Mouse (Mus musculus) midbrain, embryonic 12.5 days (tissue): Measurements from ENCODE around the gene Susd1. TPM values are rescaled to one million over a fixed set of nuclear protein-coding genes. Genes with fewer than 3 reads are reported as not detected.

ENCODE experiments used
- ATAC-seq: fragments of 200-750 bp; cut with Nextera tagmentation; 2 replicates; pipeline ENCODE4 v1.8.0; 2017; ENCODE audit warnings: low read depth, moderate TSS enrichment, moderate library complexity; ENCODE audit not compliant: low FRiP score
- H3K27ac ChIP-seq: fragments of 300-500 bp; sonication (generic); replicated peaks from 2 replicates; pipeline ENCODE4 v1.5.1; 2016; ENCODE audit warnings: mild to moderate bottlenecking
- H3K27me3 ChIP-seq: fragments of 300-500 bp; sonication (generic); 2 replicates; pipeline ENCODE4 v1.6.1; 2016; ENCODE audit warnings: mild to moderate bottlenecking
- H3K36me3 ChIP-seq: fragments of 300-500 bp; sonication (generic); 2 replicates; pipeline ENCODE4 v1.6.1; 2016
- H3K4me1 ChIP-seq: fragments of 300-500 bp; sonication (generic); 2 replicates; pipeline ENCODE4 v1.6.1; 2016
- H3K4me2 ChIP-seq: fragments of 300-500 bp; sonication (generic); replicated peaks from 2 replicates; pipeline ENCODE4 v1.6.1; 2016; ENCODE audit warnings: mild to moderate bottlenecking, moderate library complexity
- H3K4me3 ChIP-seq: fragments of 300-500 bp; sonication (generic); 2 replicates; pipeline ENCODE4 v1.5.1; 2016; ENCODE audit warnings: mild to moderate bottlenecking
- H3K9ac ChIP-seq: fragments of 300-500 bp; sonication (generic); replicated peaks from 2 replicates; pipeline ENCODE4 v1.6.1; 2016; ENCODE audit warnings: mild to moderate bottlenecking, moderate library complexity
- H3K9me3 ChIP-seq: fragments of 300-500 bp; sonication (generic); 2 replicates; pipeline ENCODE4 v1.6.1; 2016; ENCODE audit warnings: mild to moderate bottlenecking
- WGBS: fragments of 180-500 bp; shearing (Covaris S2); methylation state at CpG from one replicate; pipeline ENCODE4 v1.1.7; 2016; 5-methylcytosine and 5-hydroxymethylcytosine counted together
- polyA plus RNA-seq: library from polyadenylated mRNA; unstranded; fragments of >200 nt; fragmentation: Nextera tagmentation; extraction: Ambion mirVana; gene quantifications from 2 replicates; pipeline ENCODE4 v1.2.1, GENCODE M21; 2016

The Susd1 gene
- polyA plus RNA-seq, 1 experiment from 2014 or later, result 1.5 TPM

DNA sequence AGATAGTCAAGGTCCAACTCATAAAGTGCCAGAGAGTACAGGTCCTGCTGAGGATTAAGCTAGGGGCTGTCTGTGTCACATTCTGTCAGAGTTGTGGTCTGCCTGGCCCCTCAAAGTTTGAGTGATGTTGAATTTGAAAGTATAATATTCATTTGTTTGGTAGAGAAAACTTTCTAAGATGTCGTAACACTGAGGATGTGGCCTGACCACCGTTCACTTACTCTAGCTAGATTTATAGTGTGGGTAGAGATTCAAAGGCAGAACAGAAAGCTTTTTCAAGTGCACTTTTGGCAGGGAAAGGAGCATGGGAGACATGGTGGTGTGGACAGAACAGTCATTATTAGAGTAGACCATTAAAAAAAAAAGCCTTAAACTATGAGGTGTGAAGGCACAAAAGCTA, 42.9 kb downstream of the Susd1 start:
- Histone ChIP-seq H3K36me3 (no peaks in the 10 kb centered on the region), H3K27me3 (no peaks in the 10 kb centered on the region), H3K4me3 (no peak overlapping the region), H3K4me2 (no peak overlapping the region), H3K9me3 (no peaks in the 10 kb centered on the region), H3K9ac (no peak overlapping the region), H3K4me1 (no peaks in the 10 kb centered on the region), H3K27ac (no peak overlapping the region)
- no peak for ATAC-seq
- WGBS, result 96% methylated on average over 2 of the region's 2 CpGs

DNA sequence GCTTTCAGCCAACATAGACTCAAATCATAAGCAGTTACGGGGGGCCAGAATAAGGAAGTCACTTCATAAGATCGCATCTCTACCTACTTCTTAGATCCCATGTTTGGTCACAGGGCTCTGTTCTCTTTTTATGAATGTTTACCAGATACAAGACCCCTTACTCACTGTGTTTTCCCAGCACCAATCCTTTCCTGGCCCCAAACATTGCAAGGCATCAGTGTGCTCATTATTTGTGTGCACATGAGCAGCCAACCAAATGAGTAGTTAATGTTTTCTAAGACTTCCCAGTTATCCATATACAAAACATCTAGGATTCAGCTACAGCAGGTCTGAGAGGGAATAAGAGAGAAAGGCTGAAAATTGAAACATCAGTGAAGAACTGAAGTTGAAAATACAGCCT, 44.3 kb downstream of the Susd1 start:
- WGBS, result 97% methylated on average over 2 of the region's 2 CpGs
- Histone ChIP-seq H3K4me2 (no peak overlapping the region), H3K4me1 (peaks cover 1% of the 10 kb centered on the region; the same call in 1 of the 2 replicates), H3K9me3 (no peaks in the 10 kb centered on the region), H3K27ac (no peak overlapping the region), H3K27me3 (no peaks in the 10 kb centered on the region), H3K9ac (no peak overlapping the region), H3K36me3 (no peaks in the 10 kb centered on the region), H3K4me3 (no peak overlapping the region)
- ATAC-seq, result no peak

DNA sequence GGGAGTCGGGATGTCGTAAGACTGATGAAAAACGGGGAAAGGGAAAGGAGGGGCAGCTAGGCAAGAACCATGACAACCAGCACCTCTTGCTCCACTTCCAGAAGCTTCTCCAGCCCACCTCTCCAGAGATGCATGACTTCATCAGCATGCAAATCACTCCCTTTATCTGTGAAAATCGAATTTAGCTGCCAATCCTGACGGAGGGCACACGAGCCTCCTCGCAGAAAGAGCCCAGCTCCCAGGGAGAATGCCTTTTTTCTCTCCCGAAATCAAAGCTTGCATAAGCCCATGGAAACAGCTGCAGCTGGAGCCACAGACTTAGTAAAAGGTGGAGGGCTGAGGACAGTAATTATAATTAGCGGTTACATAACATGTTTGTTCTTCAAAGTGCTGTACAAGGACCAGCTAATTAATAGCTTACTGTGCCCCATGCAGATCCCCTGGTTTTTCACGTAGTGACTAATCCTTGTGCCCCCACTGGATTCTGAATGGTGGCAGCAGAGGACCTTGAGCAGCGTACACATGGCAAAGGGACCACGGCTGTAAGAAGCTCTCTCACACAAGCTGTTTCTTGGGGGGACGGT, 49.9 kb downstream of the Susd1 start:
- no peak overlapping the region for H3K4me3 ChIP-seq
- WGBS, result 22% methylated on average over 13 of the region's 13 CpGs

GRCm38 (mm10) chr4:59387387-59388210, 50.8 kb downstream of the Susd1 start:
- ATAC-seq, result no peak
- Histone ChIP-seq H3K4me2 (no peak overlapping the region), H3K27me3 (0 out of 2 replicates have a peak, but pooled peaks cover 4% of the 10 kb centered on the region), H3K4me3 (no peak overlapping the region), H3K9ac (no peak overlapping the region), H3K36me3 (no peaks in the 10 kb centered on the region), H3K4me1 (peaks cover 15% of the 10 kb centered on the region), H3K9me3 (no peaks in the 10 kb centered on the region), H3K27ac (no peak overlapping the region)
- 70% methylated on average over 13 of the region's 13 CpGs for WGBS

More for the DNA sequence above, 49.9 kb downstream of the Susd1 start:
- Histone ChIP-seq H3K9ac (no peak overlapping the region), H3K27me3 (0 out of 2 replicates have a peak, but pooled peaks cover 4% of the 10 kb centered on the region), H3K27ac (peak overlapping the region; percentile 47; the same call in 1 of the 2 replicates), H3K9me3 (no peaks in the 10 kb centered on the region), H3K4me2 (peak overlapping the region; percentile 23), H3K4me1 (peaks cover 15% of the 10 kb centered on the region), H3K36me3 (no peaks in the 10 kb centered on the region)
- ATAC-seq, result peak; percentile 84

- Histone ChIP-seq H3K4me1 (peaks cover 15% of the 10 kb centered on the region), H3K27me3 (0 out of 2 replicates have a peak, but pooled peaks cover 4% of the 10 kb centered on the region), H3K4me3 (no peak overlapping the region), H3K27ac (no peak overlapping the region), H3K9me3 (no peaks in the 10 kb centered on the region), H3K36me3 (no peaks in the 10 kb centered on the region), H3K4me2 (no peak overlapping the region), H3K9ac (no peak overlapping the region)
- ATAC-seq, result no peak
- WGBS, result 86% methylated on average over 10 of the region's 10 CpGs
Measured at GRCm38 (mm10) chr4:59385254-59385895, 53.1 kb downstream of the Susd1 start.

- Histone ChIP-seq H3K9ac (no peak overlapping the region), H3K4me3 (no peak overlapping the region), H3K27me3 (0 out of 2 replicates have a peak, but pooled peaks cover 4% of the 10 kb centered on the region), H3K36me3 (no peaks in the 10 kb centered on the region), H3K4me2 (no peak overlapping the region), H3K4me1 (peaks cover 10% of the 10 kb centered on the region), H3K27ac (no peak overlapping the region), H3K9me3 (no peaks in the 10 kb centered on the region)
- WGBS, result 85% methylated on average over 3 of the region's 3 CpGs
- no peak for ATAC-seq
Measured at GRCm38 (mm10) chr4:59383791-59384190, 54.6 kb downstream of the Susd1 start.

GRCm38 (mm10) chr4:59382131-59382530, 56.3 kb downstream of the Susd1 start:
- H3K4me2 ChIP-seq, result peak overlapping the region; percentile 40
- no peaks in the 10 kb centered on the region for H3K9me3 ChIP-seq
- 25% methylated on average over 12 of the region's 12 CpGs for WGBS
- peak; percentile 70 for ATAC-seq
- H3K27me3 ChIP-seq, result 0 out of 2 replicates have a peak, but pooled peaks cover 4% of the 10 kb centered on the region
- peak overlapping the region; percentile 34; the same call in 1 of the 2 replicates for H3K9ac ChIP-seq
- no peak overlapping the region for H3K27ac ChIP-seq
- H3K36me3 ChIP-seq, result no peaks in the 10 kb centered on the region
- H3K4me1 ChIP-seq, result no peaks in the 10 kb centered on the region
- H3K4me3 ChIP-seq, result peak overlapping the region; percentile 17; the same call in 1 of the 2 replicates

GRCm38 (mm10) chr4:59381007-59381743, 57.3 kb downstream of the Susd1 start:
- no peak overlapping the region for H3K9ac ChIP-seq
- 0 out of 2 replicates have a peak, but pooled peaks cover 4% of the 10 kb centered on the region for H3K27me3 ChIP-seq
- H3K4me1 ChIP-seq, result no peaks in the 10 kb centered on the region
- 80% methylated on average over 13 of the region's 13 CpGs for WGBS
- no peak overlapping the region for H3K27ac ChIP-seq
- H3K36me3 ChIP-seq, result no peaks in the 10 kb centered on the region
- H3K4me3 ChIP-seq, result no peak overlapping the region
- ATAC-seq, result no peak
- H3K9me3 ChIP-seq, result no peaks in the 10 kb centered on the region
- no peak overlapping the region for H3K4me2 ChIP-seq

DNA sequence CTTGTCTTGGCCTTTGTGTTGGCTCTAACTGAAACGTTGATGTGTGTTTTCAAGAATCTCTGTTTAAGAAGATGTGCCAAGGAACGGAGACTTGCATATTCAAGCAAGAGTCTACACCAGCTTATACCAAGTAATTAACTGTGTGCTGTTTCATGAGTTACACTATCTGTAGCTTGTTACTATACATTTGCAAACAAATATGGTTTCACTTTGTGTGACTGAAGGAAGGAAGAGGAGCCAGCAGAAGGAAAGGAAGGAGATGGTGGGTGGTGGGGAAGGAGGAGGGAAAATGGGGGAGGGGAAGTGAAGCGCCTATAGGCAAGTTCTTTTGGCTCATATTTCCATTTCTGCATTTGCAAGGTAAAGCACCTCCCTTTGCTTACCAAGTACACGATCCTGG, 58.0 kb downstream of the Susd1 start:
- ATAC-seq, result no peak
- WGBS, result 92% methylated on average over 4 of the region's 4 CpGs

GRCm38 (mm10) chr4:59379876-59380275, 58.6 kb downstream of the Susd1 start:
- H3K27ac ChIP-seq, result no peak overlapping the region
- no peak overlapping the region for H3K4me3 ChIP-seq
- no peak overlapping the region for H3K9ac ChIP-seq
- peaks cover 3% of the 10 kb centered on the region; the same call in 1 of the 2 replicates for H3K4me1 ChIP-seq
- no peak overlapping the region for H3K4me2 ChIP-seq
- 89% methylated on average over 5 of the region's 5 CpGs for WGBS
- H3K9me3 ChIP-seq, result no peaks in the 10 kb centered on the region
- H3K27me3 ChIP-seq, result 0 out of 2 replicates have a peak, but pooled peaks cover 4% of the 10 kb centered on the region
- no peaks in the 10 kb centered on the region for H3K36me3 ChIP-seq
- ATAC-seq, result no peak

More for the DNA sequence above, 58.0 kb downstream of the Susd1 start:
- no peak overlapping the region for H3K9ac ChIP-seq
- no peak overlapping the region for H3K4me2 ChIP-seq
- 0 out of 2 replicates have a peak, but pooled peaks cover 1% of the 10 kb centered on the region for H3K4me1 ChIP-seq
- no peaks in the 10 kb centered on the region for H3K36me3 ChIP-seq
- H3K9me3 ChIP-seq, result no peaks in the 10 kb centered on the region
- 0 out of 2 replicates have a peak, but pooled peaks cover 4% of the 10 kb centered on the region for H3K27me3 ChIP-seq
- no peak overlapping the region for H3K27ac ChIP-seq
- no peak overlapping the region for H3K4me3 ChIP-seq

- Histone ChIP-seq H3K9me3 (no peaks in the 10 kb centered on the region), H3K36me3 (no peaks in the 10 kb centered on the region), H3K4me2 (no peak overlapping the region), H3K4me3 (no peak overlapping the region), H3K27ac (no peak overlapping the region), H3K27me3 (no peaks in the 10 kb centered on the region), H3K4me1 (peaks cover 4% of the 10 kb centered on the region; the same call in 1 of the 2 replicates), H3K9ac (no peak overlapping the region)
- no peak for ATAC-seq
- WGBS, result 89% methylated on average over 4 of the region's 4 CpGs
Measured at GRCm38 (mm10) chr4:59378631-59379030, 59.8 kb downstream of the Susd1 start.
